Mouse (Mus musculus) cortical plate, adult 2 months (tissue): ENCODE measurements around the gene Nfatc2.

Experiments used
- CTCF ChIP-seq: fragments of 200-500 bp; IDR thresholded peaks from 2 replicates; pipeline ENCODE4 v1.5.1; 2011; ENCODE audit warnings: mild to moderate bottlenecking, control low read depth, low read length; ENCODE audit not compliant: insufficient read depth; ENCODE audit errors: extremely low read depth
- POLR2A ChIP-seq: fragments of 200-500 bp; IDR thresholded peaks from 2 replicates; pipeline ENCODE4 v1.6.1; 2011; ENCODE audit warnings: mild to moderate bottlenecking, low read length, control low read depth; ENCODE audit not compliant: insufficient read depth; ENCODE audit errors: extremely low read depth

- no peak for TF ChIP-seq CTCF
- no peak for TF ChIP-seq POLR2A
These were observed 89.9 kb downstream of the Nfatc2 start for GRCm38 (mm10) chr2:168511529-168511928.
